Mouse (Mus musculus) gastrocnemius, adult 8-10 months (tissue): ENCODE data around the gene Cel. TPM values are rescaled to one million over a fixed set of nuclear protein-coding genes. Genes with fewer than 3 reads are reported as not detected.
A peak's percentile ranks its signal among the peaks of the same experiment; 100 is the strongest.

ENCODE experiments used
- DNase-seq, 2 experiments: peaks; one replicate each; pipeline ENCODE4 v3.0.0; 2022; ENCODE audit warnings: low spot score in 2 of 2
- microRNA-seq: library from miRNA; unstranded; fragments of <30 nt; microRNA quantifications from one replicate; pipeline ENCODE4 v1.2.0, GENCODE M21; 2022
- total RNA-seq, 4 experiments: library from RNA; stranded (reverse); gene quantifications; 2 replicates each; pipeline ENCODE4 v1.2.4; 2022

Gene Cel
- total RNA-seq, 4 experiments from 2014 or later = not detected

GRCm38 (mm10) chr2:28521571-28522151 is 41.5 kb downstream of the Cel start:
- no peak for DNase-seq

GRCm38 (mm10) chr2:28520581-28520980 is 42.6 kb downstream of the Cel start:
- no peak for DNase-seq

GRCm38 (mm10) chr2:28518231-28518630 is 45.0 kb downstream of the Cel start:
- no peak for DNase-seq

GRCm38 (mm10) chr2:28517206-28517909 is 45.8 kb downstream of the Cel start:
- peak; percentile 76 to 82 for DNase-seq

GRCm38 (mm10) chr2:28514489-28514888 is 48.7 kb downstream of the Cel start:
- peak in 1 of 2 experiments; percentile 69 for DNase-seq

GRCm38 (mm10) chr2:28513431-28514370 is 49.5 kb downstream of the Cel start:
- peak in 1 of 2 experiments; percentile 9 for DNase-seq

GRCm38 (mm10) chr2:28512798-28513401 is 50.3 kb downstream of the Cel start, which contains the start of gene Ralgds:
Gene Ralgds (plus strand): TSS chr2:28513125.
- DNase-seq = peak in 1 of 2 experiments; percentile 5

- peak in 1 of 2 experiments; percentile 2 for DNase-seq
Observed at GRCm38 (mm10) chr2:28511600-28511999, 51.6 kb downstream of the Cel start.

- peak in 1 of 2 experiments; percentile 0 for DNase-seq
Observed at GRCm38 (mm10) chr2:28506291-28506690, 56.9 kb downstream of the Cel start.

GRCm38 (mm10) chr2:28505795-28506194 is 57.4 kb downstream of the Cel start, which contains the start of gene Gm10134:
Gene Gm10134 (plus strand): TSS chr2:28506095.
- DNase-seq = no peak

Small RNA genes lying within 50 kb of the gene (microRNA-seq; reads per million reads assigned to microRNA genes)
- gene Gm22824 = not detected

Other genes starting within 250 kb of the Cel start
- gene Ppp1r26, start 116.6 kb downstream of the Cel start, total RNA-seq = 1 to 10 TPM; 2.5 to 3.4 (median 3.0) TPM
- gene 1700007K13Rik, start 97.1 kb downstream of the Cel start, total RNA-seq = not detected
- 10 to 100 TPM; 22.3 to 24.7 (median 23.9) TPM for gene Mrps2, start 95.3 kb downstream of the Cel start, total RNA-seq
- under 1 TPM; 0.36 to 0.99 (median 0.62) TPM for gene Gbgt1, start 66.5 kb downstream of the Cel start, total RNA-seq
- 1 to 10 TPM in 1 of 4 experiments, not detected in 3; 1.6 TPM for gene Gm10134, start 57.3 kb downstream of the Cel start, total RNA-seq
- 10 to 100 TPM in 2 of 4 experiments, 1 to 10 TPM in 2; 8.1 to 11.1 (median 9.4) TPM for gene Ralgds, start 50.3 kb downstream of the Cel start, total RNA-seq
- gene Gtf3c5, start 20.3 kb upstream of the Cel start, total RNA-seq = 1 to 10 TPM; 6.5 to 8.2 (median 7.4) TPM
- gene Gfi1b, start 58.6 kb upstream of the Cel start, total RNA-seq = not detected
- 10 to 100 TPM; 43.1 to 59.9 (median 45.4) TPM for gene Tsc1, start 77.8 kb upstream of the Cel start, total RNA-seq
- gene Spaca9, start 136.3 kb upstream of the Cel start, total RNA-seq = not detected
- gene Ak8, start 136.8 kb upstream of the Cel start, total RNA-seq = not detected